Mouse (Mus musculus) heart, embryonic 12.5 days (tissue): ENCODE results near the gene Insm2. TPM values are rescaled to one million over a fixed set of nuclear protein-coding genes. Genes with fewer than 3 reads are reported as not detected.
"Not testable (repeated sequence)": the region's sequence is repeated elsewhere in the genome, so short reads cannot be mapped to it uniquely, and the experiment has no call there.

ENCODE experiments used
- ATAC-seq: fragments of 200-750 bp; cut with Nextera tagmentation; 2 replicates; pipeline ENCODE4 v1.8.0; 2017; ENCODE audit warnings: moderate TSS enrichment, moderate library complexity; ENCODE audit not compliant: insufficient number of reproducible peaks, low FRiP score
- H3K27ac ChIP-seq: fragments of 300-500 bp; sonication (generic); 2 replicates; pipeline ENCODE4 v1.5.1; 2016; ENCODE audit warnings: mild to moderate bottlenecking, moderate library complexity; ENCODE audit not compliant: poor library complexity, severe bottlenecking
- H3K27me3 ChIP-seq: fragments of 300-500 bp; sonication (generic); replicated peaks from 2 replicates; pipeline ENCODE4 v1.6.1; 2016; ENCODE audit warnings: mild to moderate bottlenecking, moderate library complexity
- H3K36me3 ChIP-seq: fragments of 300-500 bp; sonication (generic); 2 replicates; pipeline ENCODE4 v1.6.1; 2016; ENCODE audit warnings: mild to moderate bottlenecking, moderate library complexity
- H3K4me1 ChIP-seq: fragments of 300-500 bp; sonication (generic); replicated peaks from 2 replicates; pipeline ENCODE4 v1.6.1; 2016; ENCODE audit warnings: mild to moderate bottlenecking
- H3K4me2 ChIP-seq: fragments of 300-500 bp; sonication (generic); 2 replicates; pipeline ENCODE4 v1.6.1; 2016; ENCODE audit warnings: mild to moderate bottlenecking, moderate library complexity
- H3K4me3 ChIP-seq: fragments of 300-500 bp; sonication (generic); 2 replicates; pipeline ENCODE4 v1.5.1; 2016; ENCODE audit warnings: mild to moderate bottlenecking
- H3K9ac ChIP-seq: fragments of 300-500 bp; sonication (generic); 2 replicates; pipeline ENCODE4 v1.6.1; 2016; ENCODE audit warnings: mild to moderate bottlenecking, moderate library complexity
- H3K9me3 ChIP-seq: fragments of 300-500 bp; sonication (generic); replicated peaks from 2 replicates; pipeline ENCODE4 v1.6.1; 2016; ENCODE audit warnings: mild to moderate bottlenecking, moderate library complexity
- WGBS: fragments of 180-500 bp; shearing (Covaris S2); methylation state at CpG from one replicate; pipeline ENCODE4 v1.1.7; 2016; 5-methylcytosine and 5-hydroxymethylcytosine counted together
- polyA plus RNA-seq: library from polyadenylated mRNA; unstranded; fragments of >200 nt; fragmentation: Nextera tagmentation; extraction: Ambion mirVana; gene quantifications from 2 replicates; pipeline ENCODE4 v1.2.1, GENCODE M21; 2016

Gene Insm2
- polyA plus RNA-seq, 1 experiment from 2014 or later = 0.10 TPM

DNA sequence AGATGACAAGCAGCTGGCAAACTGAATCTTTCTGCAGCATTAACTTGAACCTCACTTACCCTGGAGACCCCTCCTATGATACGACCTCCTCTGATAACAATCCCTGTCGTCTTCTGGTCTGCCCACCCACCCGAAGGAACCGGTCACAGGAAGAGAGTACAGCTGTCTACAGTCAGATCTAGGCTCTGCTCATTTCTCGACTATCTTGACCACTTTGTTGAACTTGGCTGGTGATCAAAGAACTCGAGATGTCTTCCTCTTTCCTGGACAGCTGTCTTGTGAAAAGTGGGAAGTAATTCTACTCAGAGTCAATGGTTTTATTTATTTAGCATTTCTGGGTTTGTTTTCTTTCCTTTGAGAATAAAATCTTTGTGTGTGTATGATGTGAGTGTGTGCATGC, 29.6 kb upstream of the Insm2 start:
- no peak overlapping the region for H3K27ac ChIP-seq
- WGBS = 44% methylated on average over 6 of the region's 6 CpGs
- no peaks in the 10 kb centered on the region for H3K4me1 ChIP-seq
- peaks cover 4% of the 10 kb centered on the region for H3K9me3 ChIP-seq
- H3K36me3 ChIP-seq = no peaks in the 10 kb centered on the region
- H3K4me2 ChIP-seq = no peak overlapping the region
- H3K27me3 ChIP-seq = no peaks in the 10 kb centered on the region
- H3K4me3 ChIP-seq = no peak overlapping the region
- no peak overlapping the region for H3K9ac ChIP-seq
- no peak for ATAC-seq

DNA sequence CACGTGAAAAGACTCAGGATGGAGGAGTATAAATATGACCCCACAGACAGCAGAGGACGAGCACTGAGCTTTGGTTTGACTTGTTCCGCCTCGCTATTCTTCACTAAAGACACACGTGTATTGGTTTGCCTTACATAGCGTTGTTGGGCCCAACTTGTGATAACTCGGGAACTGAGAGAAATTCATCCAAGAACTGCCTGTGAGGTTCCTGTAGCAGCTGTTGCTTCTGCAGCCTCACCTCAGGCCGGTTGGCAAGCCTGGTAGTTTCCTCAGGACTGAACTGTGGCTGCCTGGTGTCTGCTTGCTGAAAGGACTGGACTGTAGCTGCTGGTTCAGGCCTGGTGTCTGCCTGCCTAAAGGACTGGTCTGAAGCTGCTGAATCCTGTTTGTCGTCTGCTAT, 28.6 kb upstream of the Insm2 start:
- no peak overlapping the region for H3K9ac ChIP-seq
- ATAC-seq = no peak
- no peak overlapping the region for H3K27ac ChIP-seq
- no peaks in the 10 kb centered on the region for H3K4me1 ChIP-seq
- H3K27me3 ChIP-seq = no peaks in the 10 kb centered on the region
- no peak overlapping the region for H3K4me3 ChIP-seq
- peaks cover 4% of the 10 kb centered on the region for H3K9me3 ChIP-seq
- no peaks in the 10 kb centered on the region for H3K36me3 ChIP-seq
- 81% methylated on average over 9 of the region's 9 CpGs for WGBS
- no peak overlapping the region for H3K4me2 ChIP-seq

DNA sequence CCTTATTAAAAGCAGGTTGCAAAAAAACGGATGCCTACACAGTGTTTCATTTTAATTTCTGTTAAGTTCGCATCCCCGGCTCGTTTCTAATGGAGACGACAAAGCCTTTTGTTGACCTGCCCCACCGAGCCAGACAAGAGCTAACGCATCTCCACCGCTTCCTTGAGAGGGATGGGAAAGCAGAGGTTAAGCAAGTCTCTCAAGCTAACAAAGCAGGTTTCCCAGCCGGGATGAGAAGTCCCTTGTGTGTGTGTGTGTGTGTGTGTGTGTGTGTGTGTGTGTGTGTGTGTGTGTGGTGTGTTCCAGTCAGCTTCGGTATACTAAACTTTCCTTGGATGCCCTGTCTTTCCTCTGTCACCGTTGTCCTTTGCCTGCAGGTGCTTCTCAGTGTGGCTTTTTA, 28.0 kb upstream of the Insm2 start:
- no peaks in the 10 kb centered on the region for H3K36me3 ChIP-seq
- no peak overlapping the region for H3K4me2 ChIP-seq
- H3K9ac ChIP-seq = no peak overlapping the region
- WGBS = 75% methylated on average over 11 of the region's 11 CpGs
- no peak for ATAC-seq
- H3K27ac ChIP-seq = no peak overlapping the region
- no peaks in the 10 kb centered on the region for H3K27me3 ChIP-seq
- no peaks in the 10 kb centered on the region for H3K4me1 ChIP-seq
- peaks cover 4% of the 10 kb centered on the region for H3K9me3 ChIP-seq
- H3K4me3 ChIP-seq = no peak overlapping the region

DNA sequence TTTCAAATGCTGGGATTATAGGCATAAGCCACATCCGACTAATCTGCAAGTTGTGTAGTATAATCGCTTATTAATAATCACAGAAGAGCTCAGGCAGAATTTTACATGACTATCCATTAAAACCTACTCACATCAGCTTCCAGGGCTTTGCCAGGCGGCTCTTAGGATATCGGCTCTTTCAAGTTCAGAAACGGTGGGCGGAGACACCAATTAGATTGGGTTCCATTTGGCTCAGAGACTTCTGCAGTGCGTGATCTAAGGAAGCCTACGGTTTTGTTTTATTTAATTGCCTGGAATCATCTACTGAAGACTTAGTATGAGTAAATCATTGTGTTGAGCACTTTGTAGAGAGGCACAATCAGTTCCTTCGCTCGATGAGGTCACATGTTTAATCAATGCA, 27.6 kb upstream of the Insm2 start:
- Histone ChIP-seq H3K9me3 (peaks cover 4% of the 10 kb centered on the region), H3K4me1 (no peaks in the 10 kb centered on the region), H3K36me3 (no peaks in the 10 kb centered on the region), H3K27ac (no peak overlapping the region), H3K4me3 (no peak overlapping the region), H3K4me2 (no peak overlapping the region), H3K27me3 (no peaks in the 10 kb centered on the region), H3K9ac (no peak overlapping the region)
- WGBS = 80% methylated on average over 10 of the region's 10 CpGs
- no peak for ATAC-seq

DNA sequence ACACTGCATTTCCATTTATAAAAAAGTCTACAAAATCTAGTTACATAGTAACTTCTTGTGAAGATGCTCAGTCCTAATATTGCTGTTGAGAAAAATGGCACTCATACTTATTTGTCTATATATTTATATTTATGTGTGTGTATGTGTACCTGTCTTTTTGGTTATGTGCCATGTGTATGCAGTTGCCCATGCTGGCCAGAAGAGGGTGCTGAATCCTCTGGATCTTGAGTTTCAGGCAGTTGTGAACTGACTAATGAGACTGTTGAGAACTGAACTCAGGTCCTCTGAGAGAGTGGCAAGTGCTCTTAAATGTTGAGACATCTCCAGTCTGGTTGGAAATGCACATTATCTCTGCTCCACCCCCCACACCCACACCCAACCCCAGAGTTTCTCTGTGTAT, 26.1 kb upstream of the Insm2 start:
- no peak overlapping the region for H3K9ac ChIP-seq
- H3K27me3 ChIP-seq = no peaks in the 10 kb centered on the region
- no peak for ATAC-seq

DNA sequence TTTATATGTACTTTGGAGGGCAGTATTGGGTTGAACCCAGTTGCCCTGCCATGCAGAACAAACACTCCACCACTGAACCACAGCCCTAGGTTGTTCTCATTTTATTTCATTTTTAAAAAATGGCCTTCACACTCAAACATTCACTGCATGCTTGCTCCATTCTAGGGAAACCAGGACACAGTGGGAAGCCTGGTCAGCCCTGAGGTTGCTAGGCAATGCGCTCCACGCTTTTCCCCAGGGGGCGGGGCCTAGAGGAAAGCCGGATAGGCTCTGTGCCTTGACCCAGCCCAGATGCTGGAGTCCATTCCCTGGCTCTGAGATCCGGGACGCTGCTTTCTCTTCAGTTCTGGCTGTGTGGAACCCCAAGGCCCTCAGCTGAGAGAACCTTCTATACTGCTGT, 25.4 kb upstream of the Insm2 start:
- no peak overlapping the region for H3K9ac ChIP-seq
- no peak overlapping the region for H3K4me3 ChIP-seq
- H3K27ac ChIP-seq = no peak overlapping the region
- H3K27me3 ChIP-seq = no peaks in the 10 kb centered on the region
- H3K9me3 ChIP-seq = peaks cover 4% of the 10 kb centered on the region
- 0 out of 2 replicates have a peak, but pooled peaks have one; percentile 42 for ATAC-seq
- no peaks in the 10 kb centered on the region for H3K4me1 ChIP-seq
- no peak overlapping the region for H3K4me2 ChIP-seq
- 5% methylated on average over 6 of the region's 6 CpGs for WGBS
- no peaks in the 10 kb centered on the region for H3K36me3 ChIP-seq

More for the DNA sequence above, 26.1 kb upstream of the Insm2 start:
- Histone ChIP-seq H3K27ac (no peak overlapping the region), H3K4me1 (no peaks in the 10 kb centered on the region), H3K36me3 (no peaks in the 10 kb centered on the region), H3K4me2 (no peak overlapping the region), H3K4me3 (no peak overlapping the region), H3K9me3 (peaks cover 4% of the 10 kb centered on the region)

DNA sequence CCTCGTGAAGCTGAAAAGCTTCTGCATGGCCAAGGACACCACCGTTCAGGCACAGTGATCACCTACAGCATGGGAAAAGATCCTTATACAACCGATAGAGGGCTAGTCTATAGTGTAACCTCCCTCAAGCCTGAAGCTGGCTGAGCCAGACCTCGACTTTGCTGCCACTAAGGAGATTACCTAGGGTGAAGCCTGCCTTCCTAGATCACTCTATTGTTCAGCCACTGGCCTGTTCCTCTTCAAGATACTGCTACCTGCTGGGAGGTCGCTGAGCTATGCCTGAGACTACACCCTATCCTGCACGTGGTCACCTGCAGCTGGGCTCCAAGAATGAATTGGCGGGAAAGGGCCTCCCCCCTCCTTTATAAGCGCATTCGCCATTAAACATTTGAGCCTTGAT, 12.3 kb upstream of the Insm2 start:
- 55% methylated on average over 9 of the region's 9 CpGs for WGBS
- H3K27ac ChIP-seq, H3K4me3 ChIP-seq, H3K27me3 ChIP-seq, H3K9me3 ChIP-seq, H3K36me3 ChIP-seq, H3K4me2 ChIP-seq, H3K9ac ChIP-seq, ATAC-seq, H3K4me1 ChIP-seq: not testable (repeated sequence)

DNA sequence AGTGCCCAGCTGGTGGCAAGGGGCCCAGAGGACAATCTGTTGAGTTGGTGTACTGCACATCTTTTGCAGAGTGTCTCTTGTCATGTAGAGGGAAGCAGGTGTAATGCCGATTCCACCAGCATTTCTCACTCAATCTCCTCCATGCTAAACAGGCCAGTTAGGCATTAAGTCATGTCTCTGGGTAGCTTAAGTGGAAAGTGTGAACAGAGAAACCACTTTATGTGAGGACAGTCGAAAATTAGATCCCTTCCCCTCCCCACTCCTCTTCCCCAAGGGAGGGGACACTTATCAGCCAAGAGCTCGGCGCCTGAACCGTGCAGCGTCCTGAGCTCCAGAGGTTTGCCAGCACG, 715 bp upstream of the Insm2 start:
- Histone ChIP-seq H3K4me3 (peak overlapping the region; percentile 53), H3K4me1 (peaks cover 25% of the 10 kb centered on the region), H3K27ac (no peak overlapping the region), H3K9ac (no peak overlapping the region), H3K36me3 (no peaks in the 10 kb centered on the region), H3K4me2 (peak overlapping the region; percentile 94), H3K9me3 (no peaks in the 10 kb centered on the region), H3K27me3 (peaks cover 63% of the 10 kb centered on the region)
- 7% methylated on average over 7 of the region's 7 CpGs for WGBS
- no peak for ATAC-seq

DNA sequence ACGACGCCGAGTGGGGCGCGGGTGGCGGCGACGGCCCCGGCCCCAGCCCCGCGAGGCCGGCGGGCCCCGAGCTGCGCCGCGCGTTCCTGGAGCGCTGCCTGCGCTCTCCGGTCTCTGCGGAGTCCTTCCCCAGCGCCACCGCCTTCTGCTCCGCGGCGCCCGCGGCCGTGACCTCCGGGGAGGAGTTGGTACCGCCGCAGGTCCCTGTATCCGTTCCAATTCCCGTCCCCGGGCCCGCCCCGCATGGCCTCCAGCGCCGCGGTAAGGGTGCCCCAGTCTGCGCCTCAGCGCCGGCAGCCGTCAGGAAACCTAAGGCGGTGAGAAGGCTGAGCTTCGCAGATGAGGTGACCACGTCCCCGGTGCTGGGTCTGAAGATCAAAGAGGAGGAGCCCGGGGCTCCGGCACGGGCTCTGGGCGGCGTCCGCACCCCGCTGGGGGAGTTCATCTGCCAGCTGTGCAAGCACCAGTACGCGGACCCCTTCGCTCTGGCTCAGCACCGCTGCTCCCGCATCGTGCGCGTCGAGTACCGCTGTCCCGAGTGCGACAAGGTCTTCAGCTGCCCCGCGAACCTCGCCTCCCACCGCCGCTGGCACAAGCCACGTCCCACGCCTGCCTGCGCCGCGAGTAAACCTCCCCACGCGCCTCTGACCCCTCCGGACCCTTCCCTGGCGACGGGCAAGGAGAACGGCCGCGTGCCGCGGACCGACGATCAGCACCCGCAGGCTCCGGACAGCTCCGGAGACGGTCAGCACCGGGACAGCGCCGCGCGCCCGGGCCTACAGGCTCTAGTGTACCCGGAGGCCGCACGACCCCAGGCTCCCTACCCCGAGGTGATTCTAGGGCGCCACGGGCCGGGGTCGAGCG, 644 bp downstream of the Insm2 start:
- peaks cover 25% of the 10 kb centered on the region for H3K4me1 ChIP-seq
- H3K27me3 ChIP-seq = peaks cover 59% of the 10 kb centered on the region
- H3K9me3 ChIP-seq = no peaks in the 10 kb centered on the region
- H3K27ac ChIP-seq = no peak overlapping the region
- H3K9ac ChIP-seq = no peak overlapping the region
- H3K4me2 ChIP-seq = peak overlapping the region; percentile 94
- 1% methylated on average over 106 of the region's 109 CpGs for WGBS
- ATAC-seq = peak; percentile 86
- peak overlapping the region; percentile 53 for H3K4me3 ChIP-seq
- H3K36me3 ChIP-seq = peaks cover 4% of the 10 kb centered on the region

DNA sequence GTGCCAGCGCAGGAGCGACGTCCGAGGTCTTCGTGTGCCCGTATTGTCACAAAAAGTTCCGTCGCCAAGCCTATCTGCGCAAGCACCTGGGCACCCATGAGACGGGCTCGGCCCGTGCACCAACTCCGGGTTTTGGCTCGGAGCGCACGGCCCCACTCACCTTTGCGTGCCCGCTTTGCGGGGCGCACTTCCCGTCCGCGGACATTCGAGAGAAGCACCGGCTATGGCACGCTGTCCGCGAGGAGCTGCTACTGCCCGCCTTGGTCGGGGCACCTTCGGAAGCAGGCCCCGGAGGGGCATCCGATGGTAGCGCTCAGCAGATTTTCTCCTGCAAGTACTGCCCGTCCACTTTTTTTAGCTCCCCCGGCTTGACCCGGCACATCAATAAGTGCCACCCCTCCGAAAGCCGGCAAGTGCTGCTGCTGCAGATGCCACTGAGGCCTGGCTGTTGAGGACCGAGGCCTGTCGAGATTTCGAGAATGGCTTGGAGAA, 1.3 kb downstream of the Insm2 start:
- peak; percentile 30; the same call in 1 of the 2 replicates for ATAC-seq
- Histone ChIP-seq H3K9ac (no peak overlapping the region), H3K4me3 (peak overlapping the region; percentile 53), H3K4me2 (peak overlapping the region; percentile 94), H3K27me3 (peaks cover 59% of the 10 kb centered on the region), H3K36me3 (peaks cover 6% of the 10 kb centered on the region), H3K9me3 (no peaks in the 10 kb centered on the region), H3K4me1 (peaks cover 25% of the 10 kb centered on the region), H3K27ac (no peak overlapping the region)
- WGBS = 2% methylated on average over 42 of the region's 42 CpGs

DNA sequence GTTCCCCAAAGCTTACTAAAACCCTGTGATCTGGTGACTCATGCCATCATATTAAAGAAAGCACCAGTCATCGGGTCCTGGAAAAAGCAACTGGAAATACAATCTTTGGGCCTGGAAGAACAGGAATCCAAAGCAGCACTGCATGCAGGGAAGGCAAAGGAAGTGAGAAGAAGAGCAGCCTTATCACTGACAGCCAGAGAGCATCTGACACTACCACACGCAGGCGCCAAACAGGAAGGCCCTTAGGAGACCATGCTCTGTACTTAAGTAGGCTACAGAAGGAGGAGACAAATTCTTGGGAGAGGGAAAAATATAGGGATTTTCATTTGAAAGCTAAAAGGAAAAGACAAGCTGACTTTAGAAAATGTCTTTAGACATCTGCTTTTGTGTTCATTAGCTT, 5.2 kb downstream of the Insm2 start:
- H3K4me2 ChIP-seq = no peak overlapping the region
- no peak for ATAC-seq
- peaks cover 13% of the 10 kb centered on the region for H3K4me1 ChIP-seq
- H3K9ac ChIP-seq = no peak overlapping the region
- no peaks in the 10 kb centered on the region for H3K9me3 ChIP-seq
- H3K4me3 ChIP-seq = no peak overlapping the region
- peaks cover 21% of the 10 kb centered on the region for H3K27me3 ChIP-seq
- H3K27ac ChIP-seq = no peak overlapping the region
- 31% methylated on average over 3 of the region's 3 CpGs for WGBS
- peaks cover 6% of the 10 kb centered on the region for H3K36me3 ChIP-seq

DNA sequence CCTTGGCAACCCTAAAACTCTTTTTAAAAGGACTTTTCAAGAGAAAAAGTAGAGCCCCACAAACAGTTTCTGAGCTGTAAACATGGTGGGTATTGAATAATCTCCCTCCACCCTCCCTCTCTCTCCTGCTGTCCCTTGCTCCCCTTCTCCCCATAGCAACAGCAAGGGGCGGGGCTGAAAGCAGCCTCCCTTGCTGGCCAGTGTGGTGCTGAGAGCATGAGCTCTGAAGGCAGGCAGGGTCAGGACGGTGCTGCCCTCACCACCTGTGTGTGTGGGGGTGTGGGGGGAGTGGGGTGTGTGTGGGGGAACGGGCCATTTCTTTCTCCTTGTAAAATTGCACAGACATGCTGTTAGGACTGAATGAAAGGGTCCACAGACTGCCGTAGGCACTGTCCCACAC, 8.7 kb downstream of the Insm2 start:
- Histone ChIP-seq H3K9me3 (no peaks in the 10 kb centered on the region), H3K27me3 (no peaks in the 10 kb centered on the region), H3K4me3 (no peak overlapping the region), H3K36me3 (peaks cover 13% of the 10 kb centered on the region), H3K4me2 (no peak overlapping the region), H3K27ac (no peak overlapping the region), H3K4me1 (no peaks in the 10 kb centered on the region), H3K9ac (no peak overlapping the region)
- no peak for ATAC-seq
- WGBS = 54% methylated on average over 4 of the region's 4 CpGs
